Mouse (Mus musculus) spleen, adult 12 weeks (tissue): ENCODE results near the gene Pik3r5.
A peak's percentile ranks its signal among the peaks of the same experiment; 100 is the strongest.

Experiments
- DNase-seq: peaks from one replicate; pipeline ENCODE4 v3.0.0; 2022; ENCODE audit warnings: low spot score

Pik3r5 gene

DNA sequence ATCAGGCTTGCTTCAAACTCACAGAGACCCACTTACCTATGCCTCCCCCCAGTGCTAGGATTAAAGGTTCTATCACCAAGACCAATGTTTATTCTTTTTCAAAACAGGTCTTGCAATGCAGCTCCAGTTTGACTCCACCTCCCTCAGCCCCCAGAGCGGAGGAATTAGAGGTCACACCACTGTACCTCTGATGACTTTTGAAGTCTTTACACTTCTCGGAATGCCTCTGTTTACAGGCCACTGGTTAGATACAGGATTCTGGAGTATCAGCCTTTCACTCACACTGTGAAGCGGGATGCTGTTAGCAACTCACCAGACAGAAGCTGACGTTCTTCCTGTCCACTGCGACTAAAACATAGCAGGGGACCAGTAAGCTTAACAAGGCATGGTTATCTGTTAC, 30.5 kb upstream of the Pik3r5 start:
- no peak for DNase-seq

DNA sequence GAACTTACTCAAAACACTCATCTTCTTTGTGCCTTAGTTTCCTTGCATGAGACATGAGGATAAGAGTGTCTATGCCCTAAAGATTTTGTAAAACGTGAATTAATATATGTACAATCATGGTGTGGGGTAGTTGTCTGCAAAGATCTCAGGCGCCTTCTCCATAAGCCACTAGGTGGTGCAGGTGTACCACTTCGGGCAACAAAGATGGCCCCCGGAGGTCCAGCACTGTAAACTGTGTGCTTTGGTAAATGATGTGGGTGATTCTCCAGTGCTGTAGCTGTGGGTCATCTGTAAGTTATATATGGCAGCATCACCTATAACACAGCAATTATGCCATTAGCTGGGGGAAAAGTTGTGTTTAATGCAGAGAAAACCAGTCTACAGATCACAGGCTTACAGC, 27.7 kb upstream of the Pik3r5 start:
- no peak for DNase-seq

DNA sequence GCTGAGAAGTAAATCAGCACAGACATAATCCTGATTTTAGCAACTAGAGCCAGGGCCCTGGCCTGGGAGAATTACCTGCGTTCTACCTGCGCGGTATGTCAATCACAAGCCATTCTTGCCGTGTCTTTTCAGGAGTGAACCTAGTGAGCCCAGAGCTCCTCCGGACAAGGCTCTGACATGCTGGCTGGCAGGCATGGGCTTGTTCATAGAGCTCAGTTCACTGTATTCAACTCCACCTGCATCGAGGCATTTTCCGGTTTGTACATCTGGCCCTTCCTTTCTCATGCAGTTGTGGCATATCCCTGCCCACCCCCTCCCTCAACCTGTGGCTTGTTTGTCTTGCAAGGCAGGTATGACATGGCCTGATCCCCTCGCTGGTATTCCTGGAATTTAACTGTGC, 26.3 kb upstream of the Pik3r5 start:
- DNase-seq: no peak

DNA sequence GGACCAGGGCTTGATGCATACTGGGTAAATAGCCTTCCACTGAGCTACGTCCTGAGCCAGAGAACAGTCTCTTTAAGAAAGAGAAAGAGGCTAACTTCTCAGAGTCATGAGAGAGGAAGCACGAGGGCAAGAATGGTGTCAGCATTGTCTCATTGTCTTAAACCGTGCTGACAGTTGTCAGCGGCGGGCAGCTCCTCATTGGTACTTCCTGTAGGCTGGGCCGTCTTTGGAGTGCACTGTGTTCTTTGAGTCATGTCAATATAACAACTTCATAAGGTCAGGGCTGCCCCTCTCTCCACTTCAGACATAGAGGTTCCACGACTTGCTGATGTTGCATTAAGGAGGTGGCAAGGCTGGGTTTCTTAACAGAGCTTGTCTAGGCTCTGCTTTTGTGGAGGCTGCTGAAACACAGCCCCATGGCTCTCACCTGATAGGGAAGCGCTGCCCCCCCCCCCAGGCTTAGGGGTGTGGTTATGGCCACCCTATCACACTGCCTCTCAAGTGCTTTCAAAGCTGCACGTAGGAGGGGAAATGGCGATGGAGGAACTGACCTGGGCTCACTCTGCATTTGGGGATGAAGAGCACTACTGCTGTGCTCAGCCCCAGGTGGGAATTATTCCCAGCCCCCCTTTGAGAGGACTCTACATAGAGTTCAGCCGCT, 24.5 kb upstream of the Pik3r5 start:
- DNase-seq: no peak

DNA sequence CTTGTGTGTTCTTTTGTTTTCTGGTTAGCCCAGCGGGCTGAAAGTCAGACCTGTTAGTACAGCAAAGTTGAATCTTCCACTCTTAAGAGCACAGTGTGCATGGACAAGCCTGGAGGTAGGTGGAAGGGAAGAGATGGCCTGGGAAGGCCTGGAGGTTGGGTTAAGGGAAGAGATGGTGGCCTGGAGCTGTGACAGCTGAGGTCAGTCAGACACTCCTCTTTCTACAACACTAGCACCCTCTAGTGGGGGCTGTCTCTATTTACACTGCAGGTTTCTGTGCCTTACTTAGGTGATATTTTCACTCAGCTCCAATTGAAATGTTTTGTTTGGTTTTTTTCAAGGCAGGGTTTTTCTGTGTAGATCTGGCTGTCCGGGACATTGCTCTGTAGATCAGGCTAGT, 23.8 kb upstream of the Pik3r5 start:
- DNase-seq: no peak

DNA sequence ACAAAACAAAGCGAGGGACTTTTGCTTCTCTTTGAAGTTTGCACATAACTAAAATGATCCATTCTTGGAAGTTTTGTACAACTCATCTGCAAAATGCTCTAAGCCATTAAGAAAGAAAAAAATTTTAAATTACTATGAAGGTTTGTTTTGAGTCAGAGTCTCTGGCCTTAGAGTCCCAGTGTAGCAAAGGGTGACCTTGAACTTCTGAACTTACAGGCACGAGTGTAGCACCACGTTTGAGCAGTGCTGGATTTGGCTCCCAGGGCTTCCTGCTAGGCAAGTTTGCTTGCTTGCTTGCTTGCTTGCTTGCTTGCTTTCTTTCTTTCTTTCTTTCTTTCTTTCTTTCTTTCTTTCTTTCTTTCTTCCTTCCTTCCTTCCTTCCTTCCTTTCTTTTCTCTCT, 14.9 kb upstream of the Pik3r5 start:
- DNase-seq: no peak

DNA sequence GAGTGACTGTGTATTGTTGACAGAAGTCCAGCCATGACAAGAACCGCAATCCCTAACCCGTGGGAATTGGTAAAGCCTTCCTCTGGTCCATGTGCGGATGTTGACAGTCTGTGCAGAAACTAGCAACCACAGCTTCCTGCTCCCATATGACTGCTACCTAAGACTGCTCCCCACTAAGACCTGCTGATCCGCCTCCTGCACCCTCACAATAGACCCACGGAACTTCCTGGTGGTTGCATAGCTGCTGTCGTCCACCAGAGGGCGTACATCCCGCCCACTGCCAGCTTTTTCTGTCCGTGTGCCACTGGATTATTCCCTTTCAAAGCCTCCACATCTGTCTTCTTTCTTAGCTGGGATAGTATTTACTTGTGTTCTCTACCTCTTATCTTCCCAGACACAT, 14.1 kb upstream of the Pik3r5 start:
- peak; percentile 16 for DNase-seq

DNA sequence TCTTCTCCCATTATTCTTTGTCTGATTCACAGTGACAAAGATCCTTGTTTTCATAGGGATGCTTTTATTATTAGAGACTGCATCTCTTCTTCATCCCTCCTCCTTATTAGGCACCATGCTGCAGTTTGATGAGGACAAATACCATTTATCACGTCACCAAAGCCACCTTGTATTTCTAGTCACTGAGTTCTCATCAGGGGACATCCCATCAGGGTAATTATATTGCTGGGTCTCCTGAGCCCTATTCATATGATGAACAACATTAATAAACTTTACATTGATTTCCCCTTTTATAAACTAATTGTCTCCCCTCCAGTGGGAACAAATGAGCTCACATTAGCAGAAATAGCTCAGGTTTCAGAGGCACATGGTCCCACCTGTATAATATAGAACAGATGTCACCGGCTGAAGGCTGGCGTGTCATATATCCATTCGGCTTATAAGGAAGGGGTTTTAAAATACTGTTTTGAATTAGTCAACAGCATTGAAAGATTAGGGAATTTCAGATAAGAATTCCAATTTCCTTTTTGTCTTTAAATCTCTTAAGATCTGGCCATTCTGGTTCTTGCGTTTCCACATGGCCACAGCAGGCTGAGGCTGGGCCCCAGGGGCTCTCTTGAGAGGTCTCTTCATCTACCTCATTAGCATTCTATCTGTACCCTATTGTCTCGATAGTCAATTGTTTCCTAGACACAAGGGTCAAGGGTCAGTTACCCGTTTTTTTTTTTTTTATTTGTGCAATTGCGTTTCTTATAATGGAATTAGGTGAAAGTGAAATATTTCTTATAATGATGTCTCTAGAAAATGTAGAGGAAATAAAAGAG, 6.2 kb upstream of the Pik3r5 start:
- DNase-seq: no peak

DNA sequence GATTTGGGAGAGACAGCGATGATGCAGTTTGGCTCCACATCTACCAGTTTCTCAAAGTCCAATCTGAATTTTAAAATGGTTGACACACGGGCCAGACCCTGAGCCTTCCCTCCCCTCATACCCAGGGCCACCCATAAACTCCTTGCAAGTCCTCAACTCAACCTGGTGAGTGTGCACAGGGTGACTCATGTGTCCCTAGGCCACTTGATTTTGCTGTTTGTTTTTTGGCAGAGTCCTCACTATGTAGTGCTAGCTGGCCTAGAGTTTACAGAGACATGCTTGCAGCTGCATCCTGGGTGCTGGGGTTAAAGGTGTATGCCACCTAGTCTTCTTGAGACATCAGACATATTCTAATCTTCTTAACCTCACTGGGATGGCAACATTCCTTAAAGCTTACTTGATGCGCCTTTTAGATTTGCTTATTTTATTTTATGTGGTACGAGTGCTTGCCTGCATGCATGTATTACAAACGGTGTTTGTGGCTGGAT, 4.8 kb upstream of the Pik3r5 start:
- DNase-seq: no peak

DNA sequence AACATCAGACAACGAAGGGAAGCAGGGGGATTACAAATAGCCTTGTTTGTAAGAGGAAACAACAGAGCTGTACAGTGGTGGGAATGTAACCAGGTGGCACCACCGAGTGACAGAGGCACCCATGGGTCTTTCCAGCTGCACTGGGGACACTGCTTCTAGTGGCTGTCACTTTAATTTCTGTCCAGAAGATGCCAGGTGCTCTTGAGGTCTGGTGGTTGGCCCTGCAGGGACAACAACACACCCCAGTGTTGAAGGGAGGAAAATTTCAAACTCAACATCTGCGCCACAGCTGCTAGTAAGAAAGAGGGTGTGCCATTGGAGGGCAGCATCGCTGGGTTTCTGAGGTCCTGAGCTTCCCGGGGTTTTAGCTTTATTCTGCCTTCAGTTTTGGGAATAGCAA, 1.3 kb upstream of the Pik3r5 start:
- DNase-seq: no peak

DNA sequence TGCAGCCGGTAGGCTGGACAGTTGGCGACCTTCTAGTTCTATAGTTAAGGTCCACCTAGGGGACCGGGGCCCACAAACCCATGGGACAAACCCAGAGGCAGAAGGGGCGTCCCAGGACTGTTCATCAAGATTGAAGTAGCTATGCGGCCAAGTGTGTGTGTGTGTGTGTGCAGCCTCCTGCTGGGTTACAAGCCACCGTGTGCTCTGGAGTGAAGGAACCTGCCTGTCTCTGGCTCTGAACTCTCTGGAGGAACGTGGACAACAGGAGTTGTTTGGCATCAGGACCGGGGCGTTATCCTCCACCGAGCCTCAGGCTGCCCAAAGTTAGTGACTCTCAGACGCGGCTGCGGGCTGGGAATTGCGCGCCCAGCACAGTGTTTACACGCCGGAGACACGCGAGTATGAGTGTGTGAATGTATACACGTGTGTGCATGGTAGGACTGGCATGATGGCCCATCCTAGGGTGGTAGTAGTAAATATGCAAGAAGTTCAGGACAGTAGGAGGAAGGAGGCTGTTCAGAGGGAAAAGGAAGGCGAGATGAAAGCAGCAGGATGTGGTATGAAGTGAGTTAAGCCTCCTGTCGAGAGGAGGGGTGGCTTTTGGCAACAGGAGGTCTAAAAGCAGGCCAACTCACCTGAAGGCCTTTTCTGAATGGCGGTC, 570 bp downstream of the Pik3r5 start:
- no peak for DNase-seq

DNA sequence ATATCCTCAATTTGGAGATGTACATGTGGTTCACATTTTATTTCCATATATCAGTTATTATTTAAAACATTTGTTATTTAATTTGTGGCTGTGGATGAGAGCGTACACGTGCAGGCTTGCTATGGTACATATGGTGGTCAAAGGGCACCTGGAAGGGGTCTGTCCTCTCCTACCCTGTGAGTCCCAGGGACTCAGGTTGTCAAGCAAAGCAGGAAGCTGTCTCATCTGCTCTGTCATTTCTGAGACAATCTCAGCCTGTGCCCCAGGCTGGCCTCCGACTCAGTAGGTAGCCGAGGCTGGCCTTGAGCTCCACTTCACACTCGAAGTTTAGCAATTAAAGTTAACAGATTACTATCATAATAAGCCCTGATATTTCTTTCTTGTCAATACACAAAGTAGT, 1.6 kb downstream of the Pik3r5 start:
- no peak for DNase-seq

DNA sequence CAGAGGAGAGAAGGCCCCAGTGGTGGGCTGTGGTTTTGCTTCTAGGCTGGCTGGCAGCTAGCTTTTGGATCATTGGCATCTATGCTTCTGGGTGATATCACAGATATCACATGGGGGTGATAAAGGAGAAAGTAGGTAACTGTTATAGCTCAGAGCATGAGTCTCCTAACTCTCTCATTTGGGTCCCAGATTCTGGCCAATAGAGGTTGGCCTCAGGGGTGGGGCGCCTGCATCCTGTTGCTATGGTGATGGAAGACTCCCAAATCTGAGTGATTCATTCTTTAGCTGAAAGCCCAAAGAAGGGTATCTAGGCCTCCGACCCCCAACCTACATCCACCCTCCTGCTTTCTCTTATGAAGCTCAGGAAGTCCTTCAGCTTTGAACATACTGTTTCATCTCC, 2.8 kb downstream of the Pik3r5 start:
- no peak for DNase-seq

DNA sequence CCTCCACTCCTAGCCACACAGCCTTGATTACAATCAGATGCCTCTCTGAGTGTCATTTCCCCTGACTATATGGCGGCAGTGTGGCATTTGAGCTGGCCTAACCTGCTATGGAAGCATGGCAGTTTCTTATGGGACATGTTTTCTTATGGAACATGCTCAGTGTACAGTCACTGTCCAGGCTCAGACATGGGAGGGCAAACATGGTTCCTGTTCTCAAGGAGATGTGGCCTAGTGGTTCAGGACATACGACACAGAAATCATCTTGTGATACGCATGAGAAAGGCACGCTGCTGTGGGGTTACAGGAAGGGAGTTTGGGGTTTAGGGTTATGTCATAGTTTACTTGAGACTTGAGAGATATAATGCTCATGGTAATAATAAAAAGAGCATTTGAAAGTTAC, 3.7 kb downstream of the Pik3r5 start:
- DNase-seq: no peak

DNA sequence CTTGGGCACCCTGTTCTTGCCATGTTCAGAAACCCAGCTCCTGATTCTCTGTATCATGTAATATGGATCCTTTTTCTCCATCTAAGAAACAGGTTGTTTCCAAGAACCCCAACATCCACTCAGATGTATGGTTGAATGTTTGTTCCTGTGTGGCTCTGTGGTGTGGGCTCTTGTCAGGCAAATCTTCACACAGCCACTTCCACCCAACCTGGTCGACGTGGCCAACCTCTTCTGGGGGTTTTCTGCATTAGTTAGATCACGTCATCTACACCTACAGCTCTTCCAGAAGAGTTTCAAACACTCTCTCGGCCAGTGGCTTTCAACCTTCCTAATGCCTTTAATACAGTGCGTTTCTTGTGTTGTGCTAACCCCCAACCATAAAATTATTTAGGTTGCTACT, 4.5 kb downstream of the Pik3r5 start:
- no peak for DNase-seq

DNA sequence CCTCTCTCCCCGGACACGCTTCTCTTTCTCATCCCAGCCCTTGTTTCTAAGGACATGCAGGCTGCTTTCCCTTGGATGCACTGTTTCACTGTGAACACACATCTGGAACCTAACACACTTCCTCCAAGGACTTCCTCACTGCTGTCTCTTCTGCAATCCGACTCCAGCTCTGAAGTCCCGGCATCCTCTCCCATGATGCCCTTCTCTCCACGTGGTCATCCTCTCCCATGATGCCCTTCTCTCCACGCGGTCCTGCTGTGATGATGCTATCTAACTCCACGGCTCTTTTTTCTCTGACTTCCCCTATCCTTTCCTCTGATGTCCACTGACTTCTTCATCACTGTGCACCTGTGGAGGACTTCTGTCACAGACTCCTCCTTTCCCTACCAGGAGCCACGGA, 8.2 kb downstream of the Pik3r5 start:
- no peak for DNase-seq

DNA sequence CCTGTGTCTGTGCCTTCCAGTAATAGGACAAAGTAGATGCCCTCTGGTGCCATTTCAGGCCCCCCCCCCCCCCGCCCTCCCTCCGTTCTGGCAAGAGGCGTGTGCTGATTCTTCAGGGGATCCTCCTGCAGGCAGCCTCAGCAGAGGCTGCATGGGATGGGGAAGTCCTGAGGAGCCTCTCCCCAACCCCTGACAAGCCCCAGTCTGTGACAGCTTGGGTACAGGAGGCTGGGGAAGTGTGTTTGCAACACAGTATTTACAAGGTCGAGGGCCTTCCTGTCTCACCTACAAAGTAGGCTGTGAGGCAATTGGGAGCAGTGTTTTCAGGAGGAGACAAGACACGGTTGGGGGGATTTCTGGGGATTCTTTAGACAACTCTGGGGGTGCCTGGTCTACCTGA, 9.0 kb downstream of the Pik3r5 start:
- DNase-seq: no peak

DNA sequence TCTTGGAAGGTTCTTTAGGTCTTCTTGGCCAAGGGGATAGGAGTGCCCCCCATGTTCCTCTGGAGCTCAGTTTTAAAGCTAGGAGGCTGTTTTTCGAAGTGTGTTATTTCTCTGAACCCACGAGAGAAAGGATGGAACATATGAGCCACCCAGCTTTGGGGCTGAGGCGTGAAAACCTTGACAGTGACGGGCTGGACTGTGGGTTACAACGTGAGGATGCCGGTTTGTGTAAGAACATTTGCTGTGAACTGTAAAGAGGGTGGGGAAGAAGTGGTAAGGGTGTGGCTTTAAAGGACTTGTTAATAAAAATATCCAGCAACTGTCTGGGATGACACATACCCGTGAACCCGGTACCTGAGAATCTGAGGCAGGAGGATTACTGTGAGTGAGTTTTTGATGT, 10.4 kb downstream of the Pik3r5 start:
- no peak for DNase-seq

DNA sequence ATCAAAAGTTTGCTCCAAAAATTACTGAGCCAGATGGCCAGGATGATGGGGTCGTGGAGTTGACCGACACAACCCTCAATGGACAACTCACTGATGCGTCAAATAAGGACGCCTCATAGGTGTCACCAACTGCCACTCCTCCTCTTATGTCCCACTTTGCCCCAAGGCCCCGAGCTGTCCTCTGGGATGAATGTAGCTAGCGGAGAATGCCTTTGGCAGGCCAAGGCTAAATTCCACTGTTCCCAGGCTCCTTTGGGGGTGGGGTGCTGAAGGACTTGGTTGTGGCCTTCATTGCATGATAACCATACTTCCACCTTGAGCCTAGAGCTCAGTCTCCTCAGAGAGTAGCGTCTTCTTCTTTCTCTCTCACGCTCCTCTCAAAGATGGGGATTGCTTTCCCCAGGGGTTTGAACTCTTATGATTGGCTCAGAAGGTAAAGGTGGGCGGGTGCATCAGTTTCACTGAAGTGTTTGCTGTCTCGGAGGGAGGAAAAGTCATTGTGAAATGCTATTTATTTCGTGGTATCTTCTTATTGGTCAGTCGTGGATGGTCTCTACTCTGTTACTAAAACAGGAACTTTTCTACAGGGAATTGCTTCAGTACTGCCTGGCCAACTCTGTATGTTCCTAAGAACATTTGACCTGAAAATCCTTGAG, 11.2 kb downstream of the Pik3r5 start:
- DNase-seq: no peak

DNA sequence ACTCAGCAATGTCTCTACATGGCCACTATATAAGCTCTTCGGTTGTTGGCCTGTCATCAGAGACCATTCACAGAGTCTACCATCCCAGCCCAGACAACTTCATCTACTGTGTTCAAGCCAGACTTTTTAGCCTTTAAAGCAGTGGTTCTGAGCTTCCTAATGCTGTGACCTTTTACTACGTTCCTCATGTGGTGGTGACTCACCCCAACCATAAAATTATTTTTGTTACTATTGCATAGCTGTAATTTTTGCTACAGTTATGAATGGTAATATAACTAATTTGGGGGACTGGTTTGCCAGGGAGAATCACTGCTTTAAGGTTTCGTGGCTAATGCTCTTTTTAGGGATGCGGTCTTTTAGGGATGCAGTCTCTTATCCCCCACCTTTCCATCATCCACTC, 14.0 kb downstream of the Pik3r5 start:
- DNase-seq: no peak

DNA sequence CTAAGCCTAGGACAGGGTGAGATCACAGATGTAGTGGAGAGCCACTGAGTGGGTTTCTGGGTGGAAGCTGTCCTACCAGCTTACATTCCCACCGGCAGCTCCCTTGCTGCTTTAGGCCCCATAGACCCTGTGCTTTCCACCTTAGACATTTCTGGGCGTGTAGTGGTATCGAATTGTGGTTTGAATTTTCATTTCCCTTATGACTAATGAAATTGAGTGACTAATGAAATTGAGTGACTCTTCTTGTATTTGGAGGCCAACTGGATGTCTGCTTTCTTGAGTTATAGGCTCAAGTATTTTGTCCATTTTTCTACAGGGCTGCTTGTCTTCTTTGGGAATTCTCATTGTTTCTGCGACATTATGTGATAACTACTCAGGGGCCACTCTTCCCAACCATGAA, 14.6 kb downstream of the Pik3r5 start:
- DNase-seq: no peak

DNA sequence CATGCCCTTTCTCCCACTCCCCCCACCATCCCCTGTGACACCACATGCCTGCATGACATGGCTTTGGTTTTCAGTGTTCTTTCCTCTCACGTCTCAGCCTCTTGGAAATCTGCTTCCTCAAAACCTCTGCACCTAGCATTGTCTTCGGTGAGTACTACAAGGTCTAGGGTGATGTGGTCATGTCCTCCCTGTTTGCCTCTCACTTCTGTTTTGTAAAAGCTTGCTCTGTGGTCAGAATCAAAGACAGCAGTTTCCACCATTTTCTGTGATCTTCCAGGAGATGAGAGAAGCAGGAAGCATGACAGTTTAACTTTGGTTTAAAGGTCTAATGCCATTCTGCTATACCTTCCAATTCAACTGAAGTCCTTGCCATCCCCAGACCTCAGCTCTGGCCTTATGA, 15.3 kb downstream of the Pik3r5 start:
- no peak for DNase-seq

DNA sequence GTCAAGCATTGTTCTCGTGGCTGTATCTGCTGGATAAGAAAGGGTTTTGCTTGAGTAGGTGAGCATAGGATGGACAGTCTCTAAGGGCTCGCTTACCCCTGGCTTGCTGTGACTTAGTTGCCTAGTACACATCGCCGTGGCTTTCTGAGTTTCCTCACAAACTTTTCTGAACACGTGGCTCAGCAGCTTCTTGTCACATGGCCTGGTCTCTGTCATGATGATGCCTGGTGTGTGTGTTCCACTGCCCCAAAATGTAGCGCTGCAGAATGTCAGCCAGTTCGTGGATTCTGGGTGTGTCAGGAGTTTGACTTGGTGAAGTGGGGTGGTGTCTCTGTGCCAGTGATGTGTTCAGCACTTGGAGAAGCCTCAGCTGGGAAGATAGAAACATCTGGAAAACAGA, 16.4 kb downstream of the Pik3r5 start:
- DNase-seq: no peak
